9 mouse cellular contexts compared by ENCODE assay signal in genomic region chr16:73105496-73105895, GRCm38 (mm10).
A peak's percentile ranks its signal among the peaks of the same experiment; 100 is the strongest.
DNase-seq lines count a peak whose midpoint lies in the region; ATAC-seq lines count a peak whose summit lies in the region.
"Had no signal": no experiment of that assay in that cellular context is flagged by ENCODE, and none has a peak within 500 bp of the region (broad histone marks: within the 10 kb centered on the region; RNA-seq: fewer than 3 reads in every experiment).

No protein-coding gene starts in this region.

- intact Hi-C loops in left cerebral cortex, postnatal 10 days (cut with DNase I): loop anchor here (10.0 kb wide), 1 partner anchor 1309 kb away; the partner anchor contains the start of gene Robo2
- intact Hi-C loops in heart, postnatal 14 days (cut with DNase I): no loop called here

- DNase-seq in Muller cell, postnatal 12 days (ENCODE audit: inconsistent ontology term): peak; percentile 9
- DNase-seq in adrenal gland, postnatal 25 days: peak; percentile 43
- DNase-seq in left cerebral cortex, postnatal 10 days (ENCODE audit: extremely low spot score in 1 of 2, low spot score in 2 of 2): peak; percentile 37 to 61
- DNase-seq in urinary bladder, adult 2 months (ENCODE audit: low spot score): no peak
- no peak for DNase-seq in heart, postnatal 14 days
- DNase-seq in embryo, embryonic 10.5 days (ENCODE audit: low spot score): no peak
- DNase-seq: kidney, adult 11 months had no signal

- ATAC-seq in frontal cortex, adult (ENCODE audit: low TSS enrichment): peak; percentile 81
- ATAC-seq: Patski had no signal

Comparison
In these comparisons a context has a peak if more than half of its experiments do, and no peak if none do; other contexts are left out.
1. DNase-seq: peak in Muller cell, postnatal 12 days (single experiment), adrenal gland, postnatal 25 days (single experiment) and left cerebral cortex, postnatal 10 days (2 of 2); none in urinary bladder, adult 2 months (single experiment), heart, postnatal 14 days (0 of 2) and embryo, embryonic 10.5 days (single experiment).